Mouse (Mus musculus) adrenal gland, adult 18-20 months (tissue): Measurements from ENCODE around the gene Cul4a. TPM values are rescaled to one million over a fixed set of nuclear protein-coding genes. Genes with fewer than 3 reads are reported as not detected.

Experiments used
- DNase-seq, 2 experiments: peaks; one replicate each; pipeline ENCODE4 v3.0.0; 2021 to 2022; ENCODE audit warnings: low spot score in 2 of 2
- total RNA-seq, 2 experiments: library from RNA; stranded (reverse); gene quantifications; 1 replicate in 1 of 2; 2 replicates in 1 of 2; pipeline ENCODE4 v1.2.3; 2021

Cul4a gene
- total RNA-seq, 2 experiments from 2014 or later: 77.3 to 136 TPM

DNA sequence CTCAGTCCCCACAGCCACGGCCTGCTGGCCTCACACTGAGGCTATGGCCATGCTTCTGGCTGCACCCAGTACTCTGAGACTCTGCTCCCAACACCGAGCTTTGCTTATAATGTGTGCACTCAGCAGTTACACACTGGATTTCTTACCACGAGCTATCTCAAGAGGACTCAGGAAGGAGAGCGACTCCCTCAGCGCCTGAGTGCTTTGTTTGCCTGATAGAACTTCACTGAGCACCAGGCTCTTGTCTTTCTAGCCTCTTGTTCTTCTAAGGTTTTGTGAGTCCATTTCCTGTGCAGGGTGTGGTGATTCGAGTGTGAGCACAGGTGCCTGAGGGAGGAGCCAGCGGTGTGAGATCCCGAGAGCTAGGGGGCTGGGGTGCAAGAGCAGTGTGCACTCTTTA lies 19.5 kb downstream of the Cul4a start:
- no peak for DNase-seq

GRCm38 (mm10) chr8:13132220-13132619 lies 26.8 kb downstream of the Cul4a start:
- peak; percentile 57 to 60 for DNase-seq

- DNase-seq: no peak
Measured at GRCm38 (mm10) chr8:13139641-13140182, 34.3 kb downstream of the Cul4a start.

GRCm38 (mm10) chr8:13141681-13142080 lies 36.3 kb downstream of the Cul4a start:
- DNase-seq: no peak

- peak in 1 of 2 experiments; percentile 12 for DNase-seq
Measured at GRCm38 (mm10) chr8:13148476-13148875, 43.1 kb downstream of the Cul4a start.

DNA sequence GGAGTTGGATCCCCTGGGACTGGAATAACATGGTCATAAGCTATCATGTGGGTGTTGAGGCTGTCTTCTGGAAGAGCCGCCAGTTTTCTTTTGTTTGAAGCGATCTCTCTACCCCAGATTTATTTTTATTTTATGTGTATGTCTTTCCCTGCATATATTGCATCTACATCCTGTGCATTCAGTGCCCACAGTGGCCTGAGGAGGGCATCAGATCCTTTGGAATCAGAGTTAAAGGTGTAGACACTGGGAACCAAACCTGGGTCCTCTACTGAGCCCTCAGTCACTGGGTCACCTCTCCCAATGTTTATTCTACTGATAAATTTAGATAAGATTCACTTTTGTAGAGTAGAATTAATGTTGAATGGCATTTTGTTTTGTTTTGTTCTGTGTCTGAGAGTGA lies 43.9 kb downstream of the Cul4a start:
- no peak for DNase-seq

GRCm38 (mm10) chr8:13149866-13150265 lies 44.4 kb downstream of the Cul4a start:
- no peak for DNase-seq

GRCm38 (mm10) chr8:13150929-13151328 lies 45.5 kb downstream of the Cul4a start:
- DNase-seq: no peak

DNA sequence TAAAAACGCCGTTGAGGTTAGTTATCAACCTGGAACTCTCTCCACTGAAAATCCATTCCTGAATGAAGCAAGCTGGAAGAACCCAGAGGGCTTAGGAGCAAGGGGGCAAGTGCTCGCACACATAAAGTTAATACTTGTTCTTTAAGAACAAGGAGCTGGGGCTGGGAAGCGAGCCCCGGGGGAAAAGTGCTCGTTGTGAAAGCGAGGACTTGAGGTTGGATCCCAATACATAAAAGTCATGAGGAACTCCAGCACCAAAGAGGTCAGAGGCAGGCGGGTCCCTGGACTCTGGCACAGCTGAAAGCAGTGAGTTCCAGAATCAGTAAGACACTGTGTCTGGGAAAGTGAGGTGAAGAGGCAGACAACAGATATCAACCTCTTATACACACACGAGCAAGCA lies 48.7 kb downstream of the Cul4a start:
- peak in 1 of 2 experiments; percentile 36 for DNase-seq

DNA sequence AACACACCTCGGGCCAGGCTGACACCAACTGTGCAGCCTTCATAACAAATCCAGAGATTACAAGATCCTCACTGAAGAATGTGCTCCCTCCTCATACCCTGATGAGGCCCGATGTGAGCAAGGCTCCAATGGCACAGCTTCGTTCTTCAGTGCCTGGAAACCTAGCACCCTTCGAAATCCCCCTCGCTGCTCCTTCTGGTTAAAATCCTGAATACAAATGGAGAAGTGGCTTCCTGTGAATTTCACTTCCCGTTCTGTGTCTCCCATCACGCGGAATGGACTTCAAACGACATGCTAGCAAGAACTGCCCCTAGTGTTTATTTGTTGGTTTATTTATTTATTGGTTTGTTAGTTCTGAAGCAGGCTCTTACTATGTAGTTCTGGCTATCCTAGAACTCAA lies 49.9 kb downstream of the Cul4a start:
- no peak for DNase-seq

GRCm38 (mm10) chr8:13156327-13157097 lies 51.1 kb downstream of the Cul4a start:
- DNase-seq: no peak

DNA sequence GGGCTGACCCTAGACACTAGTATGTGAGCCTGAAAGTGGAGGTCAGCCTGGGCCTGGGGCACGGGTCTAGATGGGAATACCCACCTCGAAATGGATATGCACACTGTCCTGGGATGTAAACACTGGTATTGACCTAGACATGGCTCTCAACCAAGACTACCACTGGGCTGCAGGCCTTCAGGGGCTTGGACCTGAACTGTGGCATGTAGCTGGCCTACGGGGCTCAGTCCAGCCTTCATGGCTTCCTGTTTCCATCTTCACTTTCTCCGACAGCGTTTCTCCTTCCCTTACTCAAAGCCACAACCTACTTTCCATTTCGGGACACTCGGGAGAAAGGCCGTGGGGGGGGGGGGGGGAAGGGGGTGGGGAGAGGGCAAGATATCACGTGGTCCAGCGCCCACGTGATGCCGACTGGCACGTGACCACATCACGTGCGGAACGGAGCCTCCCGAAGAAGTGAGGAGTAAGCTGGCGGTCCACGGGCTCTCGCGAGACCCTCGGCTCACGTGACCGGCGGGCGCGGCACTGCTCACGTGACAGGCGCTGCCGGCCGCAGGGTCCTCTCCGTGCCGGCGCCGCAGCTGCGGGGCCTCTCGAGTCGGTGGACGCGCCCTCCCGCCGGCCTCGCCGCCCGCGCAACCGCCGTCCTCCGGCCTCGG lies 53.4 kb downstream of the Cul4a start, which contains the start of gene Lamp1:
Gene Lamp1 (plus strand): TSS at position 444 of the 659 bp plus-strand sequence.
- DNase-seq: peak; percentile 99 to 100

- no peak for DNase-seq
Measured at GRCm38 (mm10) chr8:13159377-13159881, 54.0 kb downstream of the Cul4a start.

DNA sequence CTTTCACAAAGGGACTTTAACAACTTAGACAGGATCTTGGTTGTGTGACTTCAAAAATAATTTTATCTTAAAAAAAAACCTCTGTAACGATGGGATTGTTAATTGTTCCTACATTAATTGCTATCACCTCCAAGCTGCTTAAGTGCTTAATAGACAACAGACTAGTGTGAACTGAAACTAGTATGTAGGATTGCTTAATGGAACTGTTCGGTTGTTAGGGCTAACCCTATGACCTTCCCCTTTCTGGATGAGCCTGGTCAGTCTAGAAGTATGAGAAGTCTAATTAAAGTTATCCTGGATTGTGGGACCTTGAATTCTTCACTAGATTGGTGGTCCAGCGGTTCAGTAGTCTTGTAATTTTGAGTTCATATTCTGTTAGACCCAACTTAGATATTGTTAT lies 55.3 kb downstream of the Cul4a start:
- DNase-seq: no peak

DNA sequence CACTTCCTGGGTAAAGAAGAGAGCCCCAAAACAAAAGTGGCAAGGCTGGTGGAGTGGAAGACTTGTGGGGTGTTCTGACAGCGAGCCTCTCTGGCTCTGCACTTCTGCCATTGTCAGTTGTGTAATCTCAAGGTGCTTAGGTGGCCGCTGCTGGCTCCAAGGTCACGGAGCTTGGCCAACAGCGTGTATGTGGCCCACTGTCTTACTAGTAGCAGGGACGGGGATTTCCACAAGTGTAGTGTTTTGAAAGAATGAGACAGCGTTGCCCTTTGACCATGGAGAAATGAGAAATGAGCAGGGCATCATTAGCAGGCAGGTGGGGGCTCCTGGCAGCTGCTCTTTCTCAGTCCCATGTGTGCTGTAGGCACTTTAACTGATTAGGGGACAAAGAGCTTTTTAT lies 56.7 kb downstream of the Cul4a start:
- no peak for DNase-seq

DNA sequence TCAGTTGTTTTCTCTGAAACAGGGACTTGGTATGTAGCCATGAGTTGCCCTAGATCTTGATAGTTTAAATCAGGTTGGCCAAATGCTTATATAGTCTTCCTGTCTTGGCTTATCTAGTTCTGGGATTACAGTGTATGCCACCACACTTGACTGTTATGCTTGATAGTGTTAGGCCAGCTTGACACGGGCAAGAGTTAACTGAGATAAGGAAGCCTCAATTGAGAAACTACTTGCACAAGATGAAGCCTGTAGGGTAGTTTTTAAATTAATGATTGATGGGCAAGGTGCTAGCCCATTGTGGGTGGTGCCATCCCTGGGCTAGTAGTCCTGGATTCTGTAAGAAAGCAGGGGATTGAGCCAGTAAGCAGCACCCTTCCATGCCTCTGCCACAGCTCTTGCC lies 58.1 kb downstream of the Cul4a start:
- DNase-seq: no peak

GRCm38 (mm10) chr8:13164361-13164760 lies 58.9 kb downstream of the Cul4a start:
- DNase-seq: no peak

- DNase-seq: no peak
Measured at GRCm38 (mm10) chr8:13170510-13170909, 65.1 kb downstream of the Cul4a start.

DNA sequence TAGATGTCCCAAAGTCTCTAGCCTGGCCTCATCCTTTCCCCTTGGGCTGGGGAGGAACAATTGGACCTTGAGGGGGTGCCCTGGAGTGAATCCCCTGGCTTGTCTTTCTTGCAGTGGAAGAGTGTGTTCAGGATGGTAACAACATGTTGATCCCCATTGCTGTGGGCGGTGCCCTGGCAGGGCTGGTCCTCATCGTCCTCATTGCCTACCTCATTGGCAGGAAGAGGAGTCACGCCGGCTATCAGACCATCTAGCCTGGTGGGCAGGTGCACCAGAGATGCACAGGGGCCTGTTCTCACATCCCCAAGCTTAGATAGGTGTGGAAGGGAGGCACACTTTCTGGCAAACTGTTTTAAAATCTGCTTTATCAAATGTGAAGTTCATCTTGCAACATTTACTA lies 68.9 kb downstream of the Cul4a start:
- no peak for DNase-seq

DNA sequence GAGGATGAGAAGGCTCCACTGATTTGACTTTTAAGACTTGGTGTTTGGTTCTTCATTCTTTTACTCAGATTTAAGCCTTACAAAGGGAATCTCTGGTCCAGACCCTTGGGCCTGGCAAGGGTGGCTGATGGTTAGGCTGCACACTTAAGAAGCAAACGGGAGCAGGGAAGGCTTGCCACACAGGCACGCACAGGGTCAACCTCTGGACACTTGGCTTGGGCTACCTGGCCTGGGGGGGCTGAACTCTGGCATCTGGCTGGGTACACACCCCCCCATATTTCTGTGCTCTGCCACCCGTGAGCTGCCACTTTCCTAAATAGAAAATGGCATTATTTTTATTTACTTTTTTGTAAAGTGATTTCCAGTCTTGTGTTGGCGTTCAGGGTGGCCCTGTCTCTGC lies 69.4 kb downstream of the Cul4a start:
- no peak for DNase-seq

DNA sequence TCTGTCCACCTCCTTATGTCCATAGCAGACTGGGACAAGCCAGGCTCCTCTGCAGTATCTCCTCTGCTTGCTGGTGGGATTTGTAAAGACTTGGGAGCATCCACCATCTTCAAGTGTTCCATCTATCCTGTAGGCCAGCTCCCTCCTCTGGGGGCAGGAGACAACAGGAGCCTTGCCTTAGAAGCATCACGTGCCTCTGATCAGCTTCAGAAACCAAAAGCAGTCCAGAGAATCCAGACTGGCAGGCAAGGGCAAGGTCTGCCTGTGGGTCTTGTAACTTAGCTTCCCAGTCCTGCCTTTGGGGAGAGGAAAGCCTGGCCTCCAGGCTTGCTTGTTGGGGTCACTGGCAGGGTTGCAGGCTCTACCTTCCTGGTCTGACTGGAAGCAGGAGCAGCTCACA lies 70.2 kb downstream of the Cul4a start:
- DNase-seq: no peak

DNA sequence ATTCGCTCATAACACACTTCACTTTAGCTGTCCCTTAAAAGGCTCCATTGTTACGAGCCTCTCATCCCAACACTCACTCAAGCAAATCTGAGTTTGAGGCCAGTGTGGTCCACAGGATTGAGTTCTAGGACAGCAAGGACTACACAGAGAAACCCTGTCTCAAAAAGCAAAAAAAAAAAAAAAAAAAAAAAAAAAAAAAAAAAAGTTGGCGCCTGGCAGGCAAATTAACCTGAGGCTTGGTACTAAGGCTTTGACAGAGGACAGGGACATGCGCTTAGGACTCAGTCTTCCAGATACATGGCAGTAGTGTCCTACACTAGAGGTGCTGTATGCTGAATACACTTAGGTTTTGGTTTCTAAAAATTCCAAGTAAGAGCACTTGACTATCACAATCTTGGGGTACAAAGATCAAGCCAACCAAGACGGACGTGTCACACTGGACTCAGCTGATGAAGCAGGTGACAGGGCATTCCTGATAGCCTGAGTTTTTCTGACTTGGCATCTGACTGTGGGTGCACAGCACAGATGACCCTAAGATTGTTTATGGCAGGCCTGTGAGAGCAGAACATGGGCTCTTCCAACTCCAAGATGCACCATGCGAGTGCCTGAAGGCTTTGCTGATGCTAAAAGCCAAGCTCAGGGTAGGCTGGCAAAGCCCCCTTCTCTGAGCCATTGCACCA lies 71.9 kb downstream of the Cul4a start:
- DNase-seq: no peak
